Mouse (Mus musculus) ES-Bruce4 (cell line): ENCODE measurements at regions not wholly inside any gene's neighbourhood (a gene's known extent, or its start where the extent isn't known, plus 50 kb on each side); places are given as distances from the start of the nearest gene placed in this dataset.

Experiments
- H3K27ac ChIP-seq: 2 replicates; pipeline ENCODE4 v1.5.1; 2012; ENCODE audit warnings: low read length, inconsistent platforms; ENCODE audit not compliant: insufficient read depth
- H3K27me3 ChIP-seq: 2 replicates; pipeline ENCODE4 v1.6.1; 2012; ENCODE audit warnings: mild to moderate bottlenecking, low read length, inconsistent platforms; ENCODE audit not compliant: control insufficient read depth, poor library complexity, insufficient read depth, severe bottlenecking
- H3K36me3 ChIP-seq: 2 replicates; pipeline ENCODE4 v1.6.1; 2012; ENCODE audit warnings: inconsistent platforms, mild to moderate bottlenecking, low read length, moderate library complexity; ENCODE audit not compliant: control insufficient read depth, poor library complexity, insufficient read depth, severe bottlenecking
- H3K4me1 ChIP-seq: one replicate; pipeline ENCODE4 v1.8.1; 2011; ENCODE audit warnings: low read length; ENCODE audit not compliant: control insufficient read depth, insufficient read depth
- H3K4me3 ChIP-seq: 2 replicates; pipeline ENCODE4 v1.5.1; 2011; ENCODE audit warnings: low read depth, mild to moderate bottlenecking, low read length
- H3K9ac ChIP-seq: 2 replicates; pipeline ENCODE4 v1.6.1; 2012; ENCODE audit warnings: low read depth, mild to moderate bottlenecking, inconsistent platforms; ENCODE audit not compliant: poor library complexity, severe bottlenecking
- H3K9me3 ChIP-seq: replicated peaks from 2 replicates; pipeline ENCODE4 v1.6.1; 2012; ENCODE audit warnings: mild to moderate bottlenecking, low read length, inconsistent platforms; ENCODE audit not compliant: control insufficient read depth, poor library complexity, insufficient read depth, severe bottlenecking
- CTCF ChIP-seq: IDR thresholded peaks from one replicate; pipeline ENCODE4 v1.8.1; 2011; ENCODE audit warnings: low read depth, low read length
- EP300 ChIP-seq: IDR thresholded peaks from 2 replicates; pipeline ENCODE4 v1.6.1; 2011; ENCODE audit warnings: low read depth, low read length; ENCODE audit not compliant: insufficient read depth
- POLR2A ChIP-seq: IDR thresholded peaks from one replicate; pipeline ENCODE4 v1.8.1; 2011; ENCODE audit warnings: low read length; ENCODE audit not compliant: insufficient read depth

DNA sequence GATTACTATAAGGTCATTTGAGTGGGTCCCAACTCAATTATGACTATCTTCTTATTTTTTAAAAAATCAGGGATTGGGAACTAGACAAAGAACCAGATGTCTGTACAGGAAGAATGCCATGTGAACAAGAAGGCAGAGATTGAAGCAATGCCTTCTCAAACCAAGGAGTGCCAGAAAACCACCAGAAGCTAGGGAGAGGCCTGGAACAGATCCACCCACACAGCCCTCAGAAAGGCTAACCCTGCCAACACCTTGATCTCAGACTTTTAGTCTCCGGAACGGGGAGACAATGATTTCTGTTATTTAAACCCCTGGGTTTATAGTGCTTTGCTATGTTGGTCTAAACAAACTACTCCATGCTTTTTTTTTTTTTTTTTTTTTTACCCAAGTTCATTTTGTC is 136.2 kb upstream of the Prep start:
- no peak for TF ChIP-seq EP300
- no peak for TF ChIP-seq POLR2A
- TF ChIP-seq CTCF: no peak
- H3K4me1 ChIP-seq: no peaks in the 10 kb centered on the region
- no peak overlapping the region for H3K27ac ChIP-seq
- no peaks in the 10 kb centered on the region for H3K36me3 ChIP-seq
- H3K27me3 ChIP-seq: no peaks in the 10 kb centered on the region
- H3K9me3 ChIP-seq: no peaks in the 10 kb centered on the region; the same call in 1 of the 2 replicates
- H3K4me3 ChIP-seq: no peak overlapping the region
- no peak overlapping the region for H3K9ac ChIP-seq

DNA sequence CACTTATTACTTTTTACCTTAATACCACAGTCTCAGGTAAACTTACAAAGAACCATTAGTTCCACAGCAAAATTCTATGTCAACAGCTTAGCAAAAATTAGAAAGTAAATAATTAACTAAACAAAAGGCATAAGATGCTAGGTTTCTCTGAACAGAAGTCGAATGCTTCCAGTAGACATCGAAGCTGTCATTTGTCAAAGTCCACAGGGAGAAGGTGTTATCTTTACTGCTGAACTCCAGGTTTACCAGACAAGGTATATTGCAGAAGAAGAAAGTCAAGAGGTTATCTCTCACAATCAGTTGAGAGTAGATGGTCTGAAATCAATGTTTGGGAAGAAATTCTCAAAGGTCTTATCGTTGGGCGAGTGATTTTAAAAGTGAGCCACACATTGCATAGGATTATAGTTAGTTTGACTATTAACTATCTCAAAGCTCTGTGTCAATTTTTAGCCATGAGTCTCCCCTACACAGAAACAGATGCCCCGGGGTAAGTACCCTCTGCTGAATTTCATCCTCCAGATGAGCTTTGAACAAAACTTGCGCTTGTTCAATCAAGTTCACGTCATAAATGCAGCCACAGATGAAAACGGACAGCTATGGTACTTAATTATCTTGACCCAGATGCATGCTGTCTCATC is 153.1 kb upstream of the Prep start:
- no peaks in the 10 kb centered on the region for H3K9me3 ChIP-seq
- H3K36me3 ChIP-seq: no peaks in the 10 kb centered on the region
- no peaks in the 10 kb centered on the region for H3K27me3 ChIP-seq
- H3K27ac ChIP-seq: no peak overlapping the region
- no peak overlapping the region for H3K4me3 ChIP-seq
- no peak overlapping the region for H3K9ac ChIP-seq
- TF ChIP-seq CTCF: no peak
- no peak for TF ChIP-seq POLR2A
- TF ChIP-seq EP300: no peak
- H3K4me1 ChIP-seq: no peaks in the 10 kb centered on the region

DNA sequence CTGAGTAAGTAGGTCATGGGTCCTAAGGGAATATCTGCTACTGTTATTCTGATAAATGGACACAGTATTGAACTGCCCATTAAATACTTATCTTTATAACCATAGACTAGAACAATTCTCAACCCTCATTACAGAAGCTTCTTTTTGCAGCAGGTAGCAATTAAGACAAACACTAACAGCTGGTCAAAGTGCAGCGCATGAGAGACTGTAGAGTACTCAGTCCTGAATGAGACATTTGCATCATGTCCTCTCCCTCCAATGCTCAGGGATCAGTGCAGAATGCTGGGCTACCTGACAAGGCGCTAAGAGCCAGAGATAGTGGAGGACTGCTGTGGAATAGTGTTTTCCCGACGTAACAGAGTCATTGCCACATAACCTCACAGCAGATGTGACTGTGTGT is 162.5 kb upstream of the Prep start:
- H3K36me3 ChIP-seq: no peaks in the 10 kb centered on the region
- no peaks in the 10 kb centered on the region for H3K9me3 ChIP-seq
- no peaks in the 10 kb centered on the region for H3K27me3 ChIP-seq
- H3K4me3 ChIP-seq: no peak overlapping the region
- TF ChIP-seq EP300: no peak
- TF ChIP-seq POLR2A: no peak
- TF ChIP-seq CTCF: no peak
- no peaks in the 10 kb centered on the region for H3K4me1 ChIP-seq
- H3K9ac ChIP-seq: no peak overlapping the region
- no peak overlapping the region for H3K27ac ChIP-seq

DNA sequence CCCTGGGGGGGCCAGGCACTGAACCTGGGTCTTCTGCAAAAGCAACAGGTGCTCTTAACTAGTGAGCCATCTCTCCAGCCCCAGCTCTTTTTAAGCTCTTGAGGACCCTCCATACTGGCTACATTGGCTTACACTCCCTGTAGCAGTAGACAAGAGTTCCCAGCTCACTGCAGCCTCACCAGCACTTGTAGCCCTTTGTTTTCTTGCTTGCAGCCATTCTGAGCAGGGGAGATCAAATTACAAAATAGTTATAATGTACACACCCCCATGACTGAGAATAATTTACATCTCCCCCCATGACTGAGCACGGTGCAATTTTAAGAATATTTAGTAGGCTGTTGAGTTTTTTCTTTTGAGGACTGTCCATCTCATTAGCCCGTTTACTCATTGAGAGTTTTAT is 165.8 kb upstream of the Prep start:
- Histone ChIP-seq H3K4me3 (no peak overlapping the region), H3K9me3 (no peaks in the 10 kb centered on the region), H3K4me1 (no peaks in the 10 kb centered on the region), H3K27ac (no peak overlapping the region), H3K9ac (no peak overlapping the region), H3K36me3 (no peaks in the 10 kb centered on the region), H3K27me3 (no peaks in the 10 kb centered on the region)
- TF ChIP-seq EP300 (no peak), POLR2A (no peak), CTCF (no peak)

DNA sequence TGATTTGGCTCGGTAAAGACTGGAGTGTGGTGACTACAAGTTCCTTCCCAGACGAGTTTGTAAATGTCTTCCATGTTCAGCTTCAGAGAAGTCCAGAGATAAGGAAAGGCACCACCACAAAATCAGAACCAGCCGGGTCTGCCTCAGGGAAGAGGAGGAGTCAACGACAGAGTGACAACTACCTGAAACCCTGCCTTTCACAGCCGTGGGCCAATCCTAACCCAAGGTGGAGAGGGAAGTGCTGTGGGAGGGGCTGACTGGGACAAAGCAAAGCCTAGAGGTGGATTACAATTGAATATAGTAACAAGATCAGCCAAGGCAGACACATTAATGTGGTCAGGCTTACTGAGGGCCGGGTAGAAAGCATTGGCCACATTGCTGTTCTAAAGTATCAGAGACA is 174.9 kb upstream of the Prep start:
- H3K4me1 ChIP-seq: no peaks in the 10 kb centered on the region
- no peaks in the 10 kb centered on the region for H3K9me3 ChIP-seq
- no peak overlapping the region for H3K9ac ChIP-seq
- no peaks in the 10 kb centered on the region for H3K27me3 ChIP-seq
- no peak for TF ChIP-seq EP300
- no peak for TF ChIP-seq CTCF
- no peak for TF ChIP-seq POLR2A
- H3K36me3 ChIP-seq: no peaks in the 10 kb centered on the region
- no peak overlapping the region for H3K4me3 ChIP-seq
- no peak overlapping the region for H3K27ac ChIP-seq

DNA sequence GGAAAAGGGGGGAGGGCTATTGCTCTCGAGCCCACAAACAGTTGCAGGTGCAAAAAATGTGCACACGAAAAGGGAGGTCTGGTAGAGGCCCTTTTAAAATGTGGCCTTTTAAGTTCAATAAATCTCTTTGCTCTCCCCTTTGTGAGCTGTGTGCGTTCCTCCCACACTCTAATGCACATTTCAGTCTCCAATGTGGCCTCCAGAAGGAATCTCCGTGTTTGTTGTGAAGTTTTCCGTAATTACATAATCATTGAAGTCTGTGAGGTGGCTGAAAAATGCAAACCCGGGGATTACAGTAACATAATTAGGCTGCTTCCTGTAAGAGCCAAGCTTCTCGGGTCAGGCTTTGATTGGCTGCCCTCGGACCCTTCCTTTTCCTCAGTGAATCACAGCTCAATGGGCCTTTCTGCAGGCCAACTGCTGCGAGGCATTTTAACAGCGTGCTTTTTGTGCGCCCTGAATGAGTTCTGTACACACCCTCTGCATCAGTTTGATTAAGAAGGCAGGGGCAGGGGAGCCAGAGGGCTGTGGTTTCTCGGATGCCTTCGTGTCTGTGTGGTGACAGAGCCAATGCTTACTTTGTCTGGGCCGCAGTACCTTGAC is 179.8 kb upstream of the Prep start:
- H3K4me3 ChIP-seq: no peak overlapping the region
- no peak for TF ChIP-seq POLR2A
- TF ChIP-seq CTCF: no peak
- TF ChIP-seq EP300: 0 out of 2 replicates have a peak, but pooled peaks have one; percentile 30

More for the DNA sequence above, 179.8 kb upstream of the Prep start:
- H3K36me3 ChIP-seq: no peaks in the 10 kb centered on the region
- H3K27ac ChIP-seq: no peak overlapping the region
- no peaks in the 10 kb centered on the region for H3K9me3 ChIP-seq
- no peaks in the 10 kb centered on the region for H3K4me1 ChIP-seq
- H3K9ac ChIP-seq: no peak overlapping the region
- no peaks in the 10 kb centered on the region for H3K27me3 ChIP-seq
